Mouse (Mus musculus) kidney, postnatal 0 days (tissue): ENCODE measurements around the gene Caap1. TPM values are rescaled to one million over a fixed set of nuclear protein-coding genes. Genes with fewer than 3 reads are reported as not detected.

Source experiments
- ATAC-seq: fragments of 200-750 bp; cut with Nextera tagmentation; replicated peaks from 2 replicates; pipeline ENCODE4 v1.8.0; 2017; ENCODE audit warnings: low read depth, moderate number of reproducible peaks, moderate TSS enrichment, moderate library complexity; ENCODE audit not compliant: low FRiP score
- DNase-seq: peaks from one replicate; pipeline ENCODE4 v3.0.0-alpha.2; 2016; ENCODE audit warnings: low spot score
- H3K27ac ChIP-seq: fragments of 300-500 bp; sonication (generic); 2 replicates; pipeline ENCODE4 v1.5.1; 2014; ENCODE audit warnings: mild to moderate bottlenecking
- H3K27me3 ChIP-seq: fragments of 300-500 bp; sonication (generic); 2 replicates; pipeline ENCODE4 v1.6.1; 2014; ENCODE audit warnings: low read length, mixed read lengths; ENCODE audit not compliant: insufficient read depth
- H3K36me3 ChIP-seq: fragments of 300-500 bp; sonication (generic); 2 replicates; pipeline ENCODE4 v1.6.1; 2014; ENCODE audit warnings: low read length, mixed read lengths; ENCODE audit not compliant: insufficient read depth
- H3K4me1 ChIP-seq: fragments of 300-500 bp; sonication (generic); replicated peaks from 2 replicates; pipeline ENCODE4 v1.6.1; 2014; ENCODE audit warnings: antibody characterized with exemption, low read length, mixed read lengths; ENCODE audit not compliant: insufficient read depth
- H3K4me2 ChIP-seq: fragments of 300-500 bp; sonication (generic); 2 replicates; pipeline ENCODE4 v1.6.1; 2014; ENCODE audit warnings: mild to moderate bottlenecking, low read length, moderate library complexity, mixed read lengths
- H3K4me3 ChIP-seq: fragments of 300-500 bp; sonication (generic); replicated peaks from 2 replicates; pipeline ENCODE4 v1.5.1; 2014; ENCODE audit warnings: low read depth, low read length
- H3K9ac ChIP-seq: fragments of 300-500 bp; sonication (generic); 2 replicates; pipeline ENCODE4 v1.6.1; 2014; ENCODE audit warnings: low read depth, low read length
- H3K9me3 ChIP-seq: fragments of 300-500 bp; sonication (generic); replicated peaks from 2 replicates; pipeline ENCODE4 v1.6.1; 2016; ENCODE audit warnings: low read length, inconsistent platforms, mixed read lengths
- CTCF ChIP-seq: IDR thresholded peaks from 2 replicates; pipeline ENCODE4 v1.5.1; 2016; ENCODE audit warnings: antibody characterized with exemption, low read depth, mild to moderate bottlenecking, moderate library complexity
- WGBS: fragments of 180-500 bp; shearing (Covaris S2); extraction: QIAGEN DNeasy Blood & Tissue Kit; methylation state at CpG from one replicate; pipeline ENCODE4 v1.1.7; 2014; 5-methylcytosine and 5-hydroxymethylcytosine counted together
- polyA plus RNA-seq: library from polyadenylated mRNA; unstranded; fragments of >200 nt; fragmentation: Nextera tagmentation; extraction: Ambion mirVana; gene quantifications from 2 replicates; pipeline ENCODE4 v1.2.1, GENCODE M21; 2015

The Caap1 gene
- polyA plus RNA-seq, 1 experiment from 2014 or later, result 18.2 TPM

DNA sequence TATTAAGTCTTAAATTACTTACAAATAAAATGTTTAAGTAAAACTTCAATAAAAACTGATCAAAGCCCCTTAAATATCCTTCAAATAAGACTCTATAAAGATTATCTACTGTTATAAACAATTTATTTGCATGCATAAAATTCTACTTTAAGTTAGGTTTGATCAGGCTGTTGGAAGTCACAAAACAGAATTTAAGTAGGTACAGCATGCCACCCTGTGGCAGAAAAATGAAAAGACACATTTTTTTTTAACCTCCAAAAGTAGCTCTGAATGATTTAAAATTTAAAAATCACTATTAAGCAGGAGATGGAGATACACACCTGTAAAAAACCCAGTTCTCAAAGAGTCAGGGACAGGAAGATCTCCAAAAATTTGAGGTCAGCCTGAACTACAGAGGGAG lies 33.3 kb downstream of the Caap1 start:
- Histone ChIP-seq H3K9me3 (no peaks in the 10 kb centered on the region), H3K4me1 (no peaks in the 10 kb centered on the region), H3K9ac (no peak overlapping the region), H3K4me3 (no peak overlapping the region), H3K36me3 (no peaks in the 10 kb centered on the region), H3K4me2 (no peak overlapping the region), H3K27ac (no peak overlapping the region), H3K27me3 (no peaks in the 10 kb centered on the region)
- peak; percentile 65 for TF ChIP-seq CTCF
- DNase-seq (peak; percentile 48), ATAC-seq (no peak)

DNA sequence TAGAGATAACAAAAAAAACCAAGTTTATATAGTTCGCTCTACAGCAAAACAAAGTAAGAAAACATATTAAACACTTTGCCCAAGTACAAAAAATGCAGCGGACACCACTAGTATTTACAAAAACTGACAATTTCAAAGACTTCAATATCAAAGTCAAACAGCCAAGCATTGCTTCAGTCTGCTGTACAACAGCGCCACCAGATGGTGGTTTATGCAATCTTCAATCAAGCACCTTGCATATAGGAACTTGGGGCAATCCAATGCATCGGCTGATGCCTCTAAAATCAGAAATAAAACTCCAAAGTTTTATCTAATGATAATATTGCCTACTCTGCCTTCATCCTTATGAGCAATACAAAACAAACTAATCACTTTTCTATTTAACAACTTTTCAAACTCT lies 39.0 kb downstream of the Caap1 start:
- no peaks in the 10 kb centered on the region for H3K4me1 ChIP-seq
- ATAC-seq, result no peak
- H3K36me3 ChIP-seq, result no peaks in the 10 kb centered on the region
- TF ChIP-seq CTCF, result peak; percentile 77
- H3K27ac ChIP-seq, result no peak overlapping the region
- no peak overlapping the region for H3K4me2 ChIP-seq
- H3K9me3 ChIP-seq, result no peaks in the 10 kb centered on the region
- H3K9ac ChIP-seq, result no peak overlapping the region
- H3K27me3 ChIP-seq, result no peaks in the 10 kb centered on the region
- H3K4me3 ChIP-seq, result no peak overlapping the region
- WGBS, result 60% methylated on average over 4 of the region's 4 CpGs
- DNase-seq, result peak; percentile 71

DNA sequence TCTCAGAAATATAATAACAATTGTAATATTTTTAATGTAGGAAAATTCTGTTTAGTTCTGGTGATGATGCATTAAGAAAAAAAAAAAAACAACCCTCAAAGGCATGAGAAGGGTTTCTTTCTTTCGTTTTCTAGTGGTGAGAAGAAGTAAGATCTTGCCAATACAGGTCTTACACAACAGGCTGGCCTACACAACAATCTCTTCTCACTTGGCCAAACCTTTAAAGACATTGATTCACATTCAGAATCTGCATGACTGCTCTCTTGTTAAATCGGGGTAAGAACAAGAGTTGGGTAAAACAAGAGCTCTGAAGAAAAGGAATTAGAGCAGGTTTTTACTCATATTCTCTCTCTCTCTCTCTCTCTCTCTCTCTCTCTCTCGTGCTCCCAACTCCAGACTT lies 41.2 kb downstream of the Caap1 start:
- H3K4me1 ChIP-seq, result no peaks in the 10 kb centered on the region
- TF ChIP-seq CTCF, result no peak
- H3K9ac ChIP-seq, result no peak overlapping the region
- no peak for ATAC-seq
- no peak overlapping the region for H3K4me3 ChIP-seq
- no peaks in the 10 kb centered on the region for H3K27me3 ChIP-seq
- H3K9me3 ChIP-seq, result no peaks in the 10 kb centered on the region
- H3K4me2 ChIP-seq, result no peak overlapping the region
- no peak overlapping the region for H3K27ac ChIP-seq
- 0 out of 2 replicates have a peak, but pooled peaks cover 4% of the 10 kb centered on the region for H3K36me3 ChIP-seq
- no peak for DNase-seq
- WGBS, result 92% methylated on average over 3 of the region's 3 CpGs

DNA sequence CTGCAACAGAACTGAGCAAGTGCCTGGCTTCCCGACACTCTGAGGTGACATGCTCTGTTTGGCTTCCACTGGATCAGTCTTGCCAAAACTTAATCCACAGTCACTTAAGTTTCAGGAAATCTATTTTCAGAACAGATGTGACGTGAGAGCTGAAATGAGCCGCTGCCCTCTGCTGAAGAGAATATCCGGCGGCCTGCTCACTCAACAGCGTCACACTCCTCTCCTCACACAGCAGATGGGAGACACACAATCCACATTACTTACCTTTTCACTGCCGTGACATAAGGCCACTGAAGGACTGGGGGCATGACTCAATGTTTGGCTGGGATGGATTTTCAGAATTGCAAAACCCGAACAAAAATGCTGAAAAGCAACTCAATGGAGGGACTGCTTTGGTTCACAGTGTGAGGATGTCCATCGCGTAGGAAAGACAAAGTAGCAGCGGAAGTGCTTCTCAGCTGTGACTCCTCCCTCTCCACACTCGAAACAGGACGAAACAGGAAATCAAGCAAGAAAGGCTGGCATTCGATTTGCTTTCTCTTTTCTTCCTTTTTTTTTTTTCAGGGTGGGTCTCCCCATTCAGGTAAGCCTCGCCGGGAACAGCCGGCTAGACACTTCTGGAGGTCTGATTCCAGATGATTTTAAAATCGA lies 79.7 kb downstream of the Caap1 start:
- H3K4me2 ChIP-seq, result 0 out of 2 replicates have a peak overlapping the region, but pooled peaks have one; percentile 4
- 65% methylated on average over 18 of the region's 18 CpGs for WGBS
- no peak for ATAC-seq
- no peak for TF ChIP-seq CTCF
- DNase-seq, result peak; percentile 17
- H3K4me1 ChIP-seq, result no peaks in the 10 kb centered on the region
- no peaks in the 10 kb centered on the region for H3K9me3 ChIP-seq
- H3K9ac ChIP-seq, result no peak overlapping the region
- 0 out of 2 replicates have a peak overlapping the region, but pooled peaks have one; percentile 6 for H3K27ac ChIP-seq
- no peaks in the 10 kb centered on the region for H3K27me3 ChIP-seq
- no peaks in the 10 kb centered on the region for H3K36me3 ChIP-seq
- H3K4me3 ChIP-seq, result 0 out of 2 replicates have a peak overlapping the region, but pooled peaks have one; percentile 4

DNA sequence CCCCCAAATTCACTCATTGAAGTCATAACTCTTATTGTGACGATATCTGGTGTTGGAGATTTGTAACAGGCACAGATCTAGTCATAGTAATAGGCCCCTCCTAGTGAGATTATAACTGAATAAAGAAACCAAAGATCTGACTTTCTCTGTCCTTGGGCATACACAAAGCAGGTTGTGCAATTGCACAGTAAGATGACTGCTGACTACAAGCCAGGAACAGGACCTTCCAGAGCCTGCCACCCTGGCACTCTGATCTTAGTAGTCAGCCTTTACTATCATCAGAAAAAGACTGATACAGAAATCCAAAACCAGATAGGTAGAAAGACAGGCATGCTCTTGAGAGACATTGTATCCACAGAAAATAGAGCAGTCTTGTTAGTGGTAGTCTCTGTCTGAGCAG lies 83.3 kb downstream of the Caap1 start:
- Histone ChIP-seq H3K4me3 (no peak overlapping the region), H3K4me2 (no peak overlapping the region), H3K27ac (no peak overlapping the region), H3K9ac (no peak overlapping the region), H3K4me1 (no peaks in the 10 kb centered on the region), H3K36me3 (no peaks in the 10 kb centered on the region), H3K9me3 (no peaks in the 10 kb centered on the region), H3K27me3 (no peaks in the 10 kb centered on the region)
- DNase-seq (no peak), ATAC-seq (no peak)
- TF ChIP-seq CTCF, result no peak
- 97% methylated on average over 1 of the region's 1 CpGs for WGBS

DNA sequence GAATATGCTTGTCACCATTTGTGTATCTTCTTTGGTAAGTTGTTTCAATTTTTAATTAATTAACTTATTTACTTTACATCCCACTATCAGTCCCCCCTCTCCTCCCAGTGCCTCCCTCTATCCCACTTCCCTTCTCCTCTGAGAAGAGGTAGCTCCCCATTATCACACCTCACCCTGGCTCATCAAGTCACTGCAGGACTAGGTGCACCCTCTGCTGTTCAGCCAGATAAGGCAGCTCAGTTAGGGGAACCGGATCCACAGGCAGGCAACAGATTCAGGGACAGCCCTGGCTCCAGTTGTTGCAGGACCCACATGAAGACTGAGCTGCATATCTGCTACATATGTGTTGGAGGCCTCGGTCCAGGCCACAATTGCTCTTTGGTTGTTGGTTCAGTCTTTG lies 97.2 kb downstream of the Caap1 start:
- H3K4me2 ChIP-seq, result no peak overlapping the region
- no peak overlapping the region for H3K27ac ChIP-seq
- TF ChIP-seq CTCF, result no peak
- no peaks in the 10 kb centered on the region for H3K4me1 ChIP-seq
- no peak overlapping the region for H3K4me3 ChIP-seq
- H3K27me3 ChIP-seq, result no peaks in the 10 kb centered on the region
- 89% methylated on average over 2 of the region's 2 CpGs for WGBS
- H3K9ac ChIP-seq, result no peak overlapping the region
- ATAC-seq, result no peak
- DNase-seq, result no peak
- no peaks in the 10 kb centered on the region for H3K36me3 ChIP-seq
- no peaks in the 10 kb centered on the region for H3K9me3 ChIP-seq

DNA sequence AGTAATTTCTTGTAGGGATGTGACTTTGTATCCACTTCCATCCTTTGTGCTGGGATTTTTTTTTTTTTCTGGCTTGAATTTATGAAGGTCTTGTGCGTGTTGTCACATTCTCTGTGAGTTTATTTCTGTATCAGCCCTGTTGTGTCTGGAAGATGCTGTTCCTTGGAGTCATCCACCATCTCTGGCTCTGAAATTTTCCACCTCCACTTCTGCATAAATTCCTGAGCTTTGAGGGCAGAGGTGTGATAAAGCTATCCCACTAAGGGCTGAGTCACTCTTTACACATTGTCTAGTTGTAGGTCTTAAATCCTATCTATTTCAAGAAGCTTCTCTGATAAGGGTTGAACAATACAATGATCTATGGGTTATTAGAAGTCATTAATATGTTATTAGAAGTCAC lies 101.7 kb downstream of the Caap1 start:
- Histone ChIP-seq H3K9me3 (no peaks in the 10 kb centered on the region), H3K4me3 (no peak overlapping the region), H3K27me3 (no peaks in the 10 kb centered on the region), H3K4me2 (no peak overlapping the region), H3K4me1 (no peaks in the 10 kb centered on the region), H3K9ac (no peak overlapping the region), H3K27ac (no peak overlapping the region), H3K36me3 (no peaks in the 10 kb centered on the region)
- no peak for DNase-seq
- no peak for TF ChIP-seq CTCF
- ATAC-seq, result no peak
- WGBS, result 92% methylated on average over 1 of the region's 1 CpGs

Other genes with a start within 250 kb of the Caap1 start
- gene Gm10306, start 250 bp downstream of the Caap1 start, polyA plus RNA-seq, result 0.74 TPM in 1 of 2 replicates, not detected in the other
- 60.9 and 65.5 TPM in 2 replicates for gene Plaa, start 46.4 kb upstream of the Caap1 start, polyA plus RNA-seq
- gene Ift74, start 57.7 kb upstream of the Caap1 start, polyA plus RNA-seq, result 48.1 and 50.8 TPM in 2 replicates
- 14.0 and 14.3 TPM in 2 replicates for gene Lrrc19, start 93.3 kb upstream of the Caap1 start, polyA plus RNA-seq
- 26.8 and 27.7 TPM in 2 replicates for gene Tek, start 182.5 kb upstream of the Caap1 start, polyA plus RNA-seq